Mouse (Mus musculus) heart, postnatal 10 days (tissue): ENCODE results near the gene Kdm5c. TPM values are rescaled to one million over a fixed set of nuclear protein-coding genes. Genes with fewer than 3 reads are reported as not detected.
"Not testable (repeated sequence)": the region's sequence is repeated elsewhere in the genome, so short reads cannot be mapped to it uniquely, and the experiment has no call there.

Source experiments
- DNase-seq, 2 experiments: peaks; one replicate each; pipeline ENCODE4 v3.0.0; 2021
- intact Hi-C: fragments of 180-260 bp; cut with DNase I; formaldehyde crosslinking; loops from one replicate; pipeline ENCODE4 v1.15.1; 2025
- total RNA-seq, 2 experiments: library from RNA; stranded (reverse); gene quantifications; 2 replicates each; pipeline ENCODE4 v1.2.3; 2021

The Kdm5c gene
- total RNA-seq, 2 experiments from 2014 or later = 41.7 to 55.2 TPM

- DNase-seq = no peak
- intact Hi-C loops = no loop called here
Observed at GRCm38 (mm10) chrX:152279384-152279783, 46.6 kb downstream of the Kdm5c start.

- intact Hi-C loops = no loop called here
- DNase-seq = no peak
Observed at GRCm38 (mm10) chrX:152284746-152285145, 51.9 kb downstream of the Kdm5c start.

GRCm38 (mm10) chrX:152287026-152287425 lies 54.2 kb downstream of the Kdm5c start:
- DNase-seq, intact Hi-C loops: not testable (repeated sequence)

- no peak for DNase-seq
- intact Hi-C loops = loop anchor here (5.0 kb wide), 2 partner anchors 64 to 174 kb away; no protein-coding TSS in a partner anchor
Observed at GRCm38 (mm10) chrX:152306224-152306623, 73.4 kb downstream of the Kdm5c start.

- DNase-seq = no peak
- intact Hi-C loops = loop anchor here (5.0 kb wide), 2 partner anchors 65 to 175 kb away; no protein-coding TSS in a partner anchor
Observed at GRCm38 (mm10) chrX:152307371-152307770, 74.6 kb downstream of the Kdm5c start.

GRCm38 (mm10) chrX:152307942-152308341 lies 75.1 kb downstream of the Kdm5c start:
- DNase-seq = peak; percentile 43 to 50
- intact Hi-C loops = loop anchor here (5.0 kb wide), 2 partner anchors 66 to 176 kb away; no protein-coding TSS in a partner anchor

GRCm38 (mm10) chrX:152320535-152320934 lies 87.7 kb downstream of the Kdm5c start:
- DNase-seq = no peak
- intact Hi-C loops = no loop called here

- DNase-seq = no peak
- intact Hi-C loops = no loop called here
Observed at GRCm38 (mm10) chrX:152322776-152323175, 90.0 kb downstream of the Kdm5c start.

- no peak for DNase-seq
- intact Hi-C loops = no loop called here
Observed at GRCm38 (mm10) chrX:152323584-152323983, 90.8 kb downstream of the Kdm5c start.

Other genes with a start within 250 kb of the Kdm5c start
- gene Hsd17b10, start 231.2 kb upstream of the Kdm5c start, total RNA-seq = 100 to 1,000 TPM; 160 to 166 TPM
- under 1 TPM; 0.40 to 0.45 TPM for gene Ribc1, start 216.7 kb upstream of the Kdm5c start, total RNA-seq
- gene Smc1a, start 216.6 kb upstream of the Kdm5c start, total RNA-seq = 10 to 100 TPM; 40.3 to 42.1 TPM
- gene Iqsec2, start 88.8 kb upstream of the Kdm5c start, total RNA-seq = 10 to 100 TPM; 66.9 to 69.9 TPM
- gene Kantr, start 94.5 kb downstream of the Kdm5c start, total RNA-seq = 1 to 10 TPM; 3.1 to 3.6 TPM
- 10 to 100 TPM; 12.6 to 14.2 TPM for gene Tspyl2, start 109.4 kb downstream of the Kdm5c start, total RNA-seq
- gene Gpr173, start 135.7 kb downstream of the Kdm5c start, total RNA-seq = 1 to 10 TPM; 2.3 to 2.4 TPM